Comparison of ENCODE assay signal across 9 mouse cellular contexts in the genomic region with DNA sequence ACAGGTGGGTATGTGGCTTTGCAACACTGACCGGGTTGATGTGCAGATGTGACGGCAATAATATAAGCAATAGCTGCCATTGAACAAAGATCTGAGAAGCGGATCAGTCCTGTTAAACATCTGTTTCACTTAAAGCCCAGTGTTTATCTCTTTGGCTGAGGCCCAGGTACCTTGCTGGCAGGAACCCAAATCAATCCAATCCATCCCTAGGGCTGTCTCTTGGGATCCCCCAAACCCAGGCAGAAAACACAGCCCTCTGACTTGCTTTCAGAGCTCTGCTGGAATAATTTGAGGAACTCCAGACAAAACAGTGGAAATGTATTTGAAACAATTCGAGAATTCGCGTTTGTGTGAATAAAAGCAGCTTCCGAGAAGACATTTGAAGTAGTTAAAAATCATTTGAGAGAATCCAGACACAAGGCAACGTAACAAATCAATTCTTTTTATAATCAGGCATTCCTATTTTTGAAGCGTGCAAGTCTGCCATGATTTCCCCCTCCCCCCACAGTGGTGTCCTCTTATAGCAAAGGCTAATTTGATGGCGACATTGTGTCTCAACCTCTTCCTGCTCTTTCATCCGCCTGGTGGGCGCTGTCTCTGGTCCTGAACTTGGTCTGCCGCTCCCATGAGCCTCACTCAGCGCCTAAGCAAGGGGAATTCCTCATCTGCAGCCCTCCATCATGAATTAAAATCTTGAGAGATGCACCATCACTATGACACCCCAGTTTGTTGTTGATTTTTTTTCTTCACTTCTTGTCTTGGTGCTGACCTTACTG. TPM values are rescaled to one million over a fixed set of nuclear protein-coding genes. Genes with fewer than 3 reads are reported as not detected.
DNase-seq lines count a peak whose midpoint lies in the region; ATAC-seq and TF ChIP-seq lines count a peak whose summit lies in the region.
"Had no signal": no experiment of that assay in that cellular context is flagged by ENCODE, and none has a peak within 500 bp of the region (broad histone marks: within the 10 kb centered on the region; RNA-seq: fewer than 3 reads in every experiment).

No protein-coding gene starts in this region.

- no peaks in the 10 kb centered on the region for H3K36me3 ChIP-seq in lung, postnatal 0 days (ENCODE audit: insufficient read depth, low read length)
- H3K36me3 ChIP-seq in neural tube, embryonic 11.5 days (ENCODE audit: control insufficient read depth, insufficient read depth, low read length), result no peaks in the 10 kb centered on the region

- H3K4me3 ChIP-seq in lung, postnatal 0 days (ENCODE audit: low read depth, low read length), result no peak overlapping the region
- no peak overlapping the region for H3K4me3 ChIP-seq in neural tube, embryonic 11.5 days (ENCODE audit: low read depth, low read length)

- no peak for TF ChIP-seq CTCF in lung, postnatal 0 days (IDR thresholded peaks at IDR 0.05)

- no peak overlapping the region for H3K4me2 ChIP-seq in lung, postnatal 0 days (replicated peaks; ENCODE audit: low read depth, low read length)
- no peak overlapping the region for H3K4me2 ChIP-seq in neural tube, embryonic 11.5 days (ENCODE audit: low read depth)

- WGBS in lung, postnatal 0 days, result 40% methylated on average over 14 of the region's 14 CpGs
- WGBS in neural tube, embryonic 11.5 days, result 53% methylated on average over 14 of the region's 14 CpGs

- no peaks in the 10 kb centered on the region for H3K4me1 ChIP-seq in lung, postnatal 0 days (ENCODE audit: insufficient read depth, low read depth, low read length)
- no peaks in the 10 kb centered on the region for H3K4me1 ChIP-seq in neural tube, embryonic 11.5 days (ENCODE audit: control insufficient read depth, insufficient read depth, low read length)

- peak; percentile 12 to 44 for DNase-seq in adrenal gland, adult (ENCODE audit: inconsistent age in 2 of 2, low spot score in 1 of 2)
- no peak for DNase-seq in adrenal gland, adult 8-10 months
- peak; percentile 50 for DNase-seq in lung, postnatal 0 days (ENCODE audit: low spot score)
- DNase-seq in lung, postnatal 36 days, result no peak
- peak; percentile 76 for DNase-seq in embryo, embryonic 11 days
- DNase-seq in neural tube, embryonic 11.5 days (ENCODE audit: low spot score), result peak; percentile 55
- DNase-seq in left cerebral cortex, adult 8-10 months (ENCODE audit: low spot score in 2 of 2), result no peak
- DNase-seq in layer of hippocampus, adult 8-10 months (ENCODE audit: low spot score in 2 of 2), result no peak

- no peak for ATAC-seq in lung, postnatal 0 days
- ATAC-seq in neural tube, embryonic 11.5 days (ENCODE audit: insufficient read depth, low FRiP score, low TSS enrichment), result no peak

- no peaks in the 10 kb centered on the region for H3K9me3 ChIP-seq in lung, postnatal 0 days (ENCODE audit: low read length)
- no peaks in the 10 kb centered on the region for H3K9me3 ChIP-seq in neural tube, embryonic 11.5 days (ENCODE audit: control insufficient read depth, low read length)

- H3K9ac ChIP-seq in lung, postnatal 0 days (replicated peaks; ENCODE audit: low read depth), result no peak overlapping the region
- no peak overlapping the region for H3K9ac ChIP-seq in neural tube, embryonic 11.5 days (ENCODE audit: low read length)

- TF ChIP-seq EP300 in lung, postnatal 0 days (IDR thresholded peaks at IDR 0.05), result no peak

- H3K27ac ChIP-seq in lung, postnatal 0 days (ENCODE audit: low read length), result no peak overlapping the region
- H3K27ac ChIP-seq in neural tube, embryonic 11.5 days (ENCODE audit: low read depth, low read length), result no peak overlapping the region

- no peaks in the 10 kb centered on the region for H3K27me3 ChIP-seq in lung, postnatal 0 days (replicated peaks; ENCODE audit: insufficient read depth, low read length)
- no peaks in the 10 kb centered on the region for H3K27me3 ChIP-seq in neural tube, embryonic 11.5 days (ENCODE audit: control insufficient read depth, insufficient read depth, low read length)

RNA-seq across cellular contexts. Expression of a gene that starts 25.2 kb away (rescaled TPM):
- total RNA-seq in adrenal gland, adult 8-10 months (2022), result 1 to 10 TPM; 1.3 to 2.8 (median 1.9) TPM
- not detected in 2 replicates for polyA plus RNA-seq in lung, postnatal 0 days (2015; fragmentation: Nextera tagmentation; extraction: Ambion mirVana)
- polyA plus RNA-seq in neural tube, embryonic 11.5 days (2014; fragmentation: Nextera tagmentation; extraction: Ambion mirVana), result not detected in 2 replicates
- 10 to 100 TPM; 60.5 to 72.2 (median 66.7) TPM for total RNA-seq in left cerebral cortex, adult 8-10 months (2022)
- total RNA-seq in layer of hippocampus, adult 8-10 months (2022), result 100 to 1,000 TPM in 3 of 4 experiments, 10 to 100 TPM in 1; 96.6 to 128 (median 116) TPM
- polyA plus RNA-seq: C2C12 had no signal

Comparison
In these comparisons a context has a peak if more than half of its experiments do, and no peak if none do; other contexts are left out.
1. DNase-seq: peak in adrenal gland, adult (2 of 2), lung, postnatal 0 days (single experiment), embryo, embryonic 11 days (single experiment) and neural tube, embryonic 11.5 days (single experiment); none in adrenal gland, adult 8-10 months (single experiment), lung, postnatal 36 days (single experiment), left cerebral cortex, adult 8-10 months (0 of 2) and layer of hippocampus, adult 8-10 months (0 of 2).
2. RNA of a gene that starts 25.2 kb away (total RNA-seq): 96.6 to 128 TPM in layer of hippocampus, adult 8-10 months and 60.5 to 72.2 TPM in left cerebral cortex, adult 8-10 months; 1.3 to 2.8 TPM in adrenal gland, adult 8-10 months; every median in the first group is over 10 times any median in the second.